Mouse (Mus musculus) urinary bladder, postnatal 14 days (tissue): ENCODE results near the gene Gm3543.
"Not testable (repeated sequence)": the region's sequence is repeated elsewhere in the genome, so short reads cannot be mapped to it uniquely, and the experiment has no call there.

ENCODE experiments used
- DNase-seq: peaks from one replicate; pipeline ENCODE4 v3.0.0; 2021; ENCODE audit warnings: low spot score

The Gm3543 gene

GRCm38 (mm10) chr14:41983225-41983624 lies at the start of gene Gm3543:
TSS of gene Gm3543 (minus strand) at chr14:41983325.
- DNase-seq = not testable (repeated sequence)

GRCm38 (mm10) chr14:41968596-41968995 lies 14.5 kb downstream of the Gm3543 start:
- DNase-seq = not testable (repeated sequence)

- not testable (repeated sequence) for DNase-seq
These were observed 15.3 kb downstream of the Gm3543 start, which contains the start of gene Gm6401 for GRCm38 (mm10) chr14:41967827-41968226. TSS of gene Gm6401 (minus strand) at chr14:41967927.

- DNase-seq = not testable (repeated sequence)
These were observed 19.0 kb downstream of the Gm3543 start for GRCm38 (mm10) chr14:41964095-41964494.

- not testable (repeated sequence) for DNase-seq
These were observed 39.4 kb downstream of the Gm3543 start, which contains the start of gene 1700024B05Rik for GRCm38 (mm10) chr14:41943695-41944094. TSS of gene 1700024B05Rik (plus strand) at chr14:41943995.
